Mouse (Mus musculus) forebrain, embryonic 16.5 days (tissue): ENCODE data around the gene Morn2. TPM values are rescaled to one million over a fixed set of nuclear protein-coding genes. Genes with fewer than 3 reads are reported as not detected.

Source experiments
- ATAC-seq: fragments of 200-750 bp; cut with Nextera tagmentation; 2 replicates; pipeline ENCODE4 v1.8.0; 2017; ENCODE audit warnings: mild to moderate bottlenecking, moderate library complexity
- H3K27ac ChIP-seq: fragments of 300-500 bp; sonication (generic); 2 replicates; pipeline ENCODE4 v1.5.1; 2014; ENCODE audit warnings: low read length, control low read depth
- H3K27me3 ChIP-seq: fragments of 300-500 bp; sonication (generic); replicated peaks from 2 replicates; pipeline ENCODE4 v1.6.1; 2014; ENCODE audit warnings: low read length; ENCODE audit not compliant: control insufficient read depth, insufficient read depth
- H3K36me3 ChIP-seq: fragments of 300-500 bp; sonication (generic); 2 replicates; pipeline ENCODE4 v1.6.1; 2014; ENCODE audit not compliant: control insufficient read depth, insufficient read depth
- H3K4me1 ChIP-seq: fragments of 300-500 bp; sonication (generic); replicated peaks from 2 replicates; pipeline ENCODE4 v1.6.1; 2014; ENCODE audit warnings: low read length; ENCODE audit not compliant: control insufficient read depth, insufficient read depth
- H3K4me2 ChIP-seq: fragments of 300-500 bp; sonication (generic); 2 replicates; pipeline ENCODE4 v1.6.1; 2014; ENCODE audit warnings: mild to moderate bottlenecking, low read length, control low read depth
- H3K4me3 ChIP-seq: fragments of 300-500 bp; sonication (generic); replicated peaks from 2 replicates; pipeline ENCODE4 v1.5.1; 2014; ENCODE audit warnings: mild to moderate bottlenecking, low read length, control low read depth
- H3K9ac ChIP-seq: fragments of 300-500 bp; sonication (generic); replicated peaks from 2 replicates; pipeline ENCODE4 v1.6.1; 2014; ENCODE audit warnings: low read depth, low read length, control low read depth
- H3K9me3 ChIP-seq: fragments of 300-500 bp; sonication (generic); 2 replicates; pipeline ENCODE4 v1.6.1; 2016; ENCODE audit warnings: low read length; ENCODE audit not compliant: control insufficient read depth
- WGBS: fragments of 180-500 bp; shearing (Covaris S2); extraction: QIAGEN DNeasy Blood & Tissue Kit; methylation state at CpG from one replicate; pipeline ENCODE4 v1.1.7; 2014; 5-methylcytosine and 5-hydroxymethylcytosine counted together
- polyA plus RNA-seq: library from polyadenylated mRNA; unstranded; fragments of >200 nt; fragmentation: Nextera tagmentation; extraction: Ambion mirVana; gene quantifications from 2 replicates; pipeline ENCODE4 v1.2.1, GENCODE M21; 2015

Morn2 gene
- polyA plus RNA-seq, 1 experiment from 2014 or later: 40.8 TPM

- no peak for ATAC-seq
- Histone ChIP-seq H3K9ac (no peak overlapping the region), H3K4me1 (no peaks in the 10 kb centered on the region), H3K4me3 (no peak overlapping the region), H3K9me3 (no peaks in the 10 kb centered on the region), H3K27me3 (no peaks in the 10 kb centered on the region), H3K27ac (no peak overlapping the region), H3K4me2 (no peak overlapping the region), H3K36me3 (no peaks in the 10 kb centered on the region)
- WGBS: 24% methylated on average over 11 of the region's 11 CpGs
Observed at GRCm38 (mm10) chr17:80346591-80347125, 56.7 kb downstream of the Morn2 start.

Other genes with a start within 250 kb of the Morn2 start
- gene Hnrnpll, start 227.9 kb upstream of the Morn2 start, polyA plus RNA-seq: 66.6 and 77.6 TPM in 2 replicates
- 1.7 and 2.4 TPM in 2 replicates for gene Galm, start 162.7 kb upstream of the Morn2 start, polyA plus RNA-seq
- 575 and 647 TPM in 2 replicates for gene Srsf7, start 82.9 kb upstream of the Morn2 start, polyA plus RNA-seq
- gene Ttc39d, start 82.7 kb upstream of the Morn2 start, polyA plus RNA-seq: not detected in 2 replicates
- 25.2 and 25.8 TPM in 2 replicates for gene Gemin6, start 65.8 kb upstream of the Morn2 start, polyA plus RNA-seq
- 54.4 and 56.7 TPM in 2 replicates for gene Dhx57, start 273 bp downstream of the Morn2 start, polyA plus RNA-seq
- 1.0 and 1.2 TPM in 2 replicates for gene Arhgef33, start 17.2 kb downstream of the Morn2 start, polyA plus RNA-seq
- gene Gm10190, start 83.3 kb downstream of the Morn2 start, polyA plus RNA-seq: 1.9 and 4.0 TPM in 2 replicates
- 7.6 TPM in 2 replicates for gene Sos1, start 190.2 kb downstream of the Morn2 start, polyA plus RNA-seq